Mouse (Mus musculus) embryonic fibroblast, embryonic 13.5 days (primary cell): ENCODE measurements around the gene Foxr1.

Experiments
- CTCF ChIP-seq: IDR thresholded peaks from 2 replicates; pipeline ENCODE4 v1.5.1; 2011; ENCODE audit warnings: mild to moderate bottlenecking, control low read depth, low read length, moderate library complexity, borderline replicate concordance; ENCODE audit not compliant: insufficient read depth
- POLR2A ChIP-seq: IDR thresholded peaks from 2 replicates; pipeline ENCODE4 v1.6.1; 2011; ENCODE audit warnings: low read depth, mild to moderate bottlenecking, control low read depth, low read length, moderate library complexity

GRCm38 (mm10) chr9:44485105-44485515 is 44.2 kb upstream of the Foxr1 start:
- TF ChIP-seq CTCF, result no peak
- TF ChIP-seq POLR2A, result no peak
